Mouse (Mus musculus) bone marrow, adult 2 months (tissue): ENCODE results near the gene Slc24a3.

ENCODE experiments used
- CTCF ChIP-seq: fragments of 200-500 bp; IDR thresholded peaks from 2 replicates; pipeline ENCODE4 v1.5.1; 2011; ENCODE audit warnings: low read length, control low read depth; ENCODE audit not compliant: control insufficient read depth, insufficient read depth
- POLR2A ChIP-seq: fragments of 200-500 bp; IDR thresholded peaks from 2 replicates; pipeline ENCODE4 v1.6.1; 2011; ENCODE audit warnings: low read depth, mild to moderate bottlenecking, control low read depth, low read length, borderline replicate concordance; ENCODE audit not compliant: control insufficient read depth

DNA sequence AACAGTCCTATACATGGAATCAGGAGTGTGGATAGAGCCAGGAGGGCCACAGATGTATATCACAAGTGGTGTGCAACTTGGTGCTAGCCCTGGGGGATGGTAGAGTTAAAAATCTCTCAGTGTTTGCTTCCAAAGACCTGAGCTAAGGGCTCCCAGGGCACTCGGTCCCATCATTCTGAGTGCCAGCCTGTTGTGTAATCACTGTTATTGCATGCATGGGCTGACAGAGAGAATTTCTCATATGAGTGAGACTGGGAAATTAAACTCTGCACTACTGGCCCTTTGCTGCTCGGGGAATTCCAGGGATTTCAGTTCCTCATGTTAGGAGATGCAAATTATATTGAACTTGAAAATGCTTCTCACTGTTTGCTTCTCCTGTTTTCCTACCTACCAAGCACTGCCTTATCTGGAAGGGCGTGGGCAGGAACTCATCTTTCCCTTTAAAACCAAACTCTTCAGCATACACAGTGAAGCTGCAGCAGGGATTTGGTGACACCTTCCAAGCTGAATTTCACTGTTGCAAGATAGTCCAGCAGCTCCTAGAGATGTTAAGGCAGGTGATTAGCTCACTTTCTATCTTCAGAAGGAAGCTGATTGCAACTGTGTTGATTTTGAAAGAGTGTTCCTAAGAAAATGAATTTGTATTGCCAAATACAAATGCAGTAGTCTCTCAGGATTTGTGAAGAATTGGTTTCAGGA, 426.2 kb downstream of the Slc24a3 start:
- no peak for TF ChIP-seq CTCF
- TF ChIP-seq POLR2A, result no peak
